Mouse (Mus musculus) left cerebral cortex, postnatal 10 days (tissue): ENCODE results near the gene Vcpkmt. TPM values are rescaled to one million over a fixed set of nuclear protein-coding genes. Genes with fewer than 3 reads are reported as not detected.
A peak's percentile ranks its signal among the peaks of the same experiment; 100 is the strongest.
"Not testable (repeated sequence)": the region's sequence is repeated elsewhere in the genome, so short reads cannot be mapped to it uniquely, and the experiment has no call there.

Source experiments
- DNase-seq, 2 experiments: peaks; one replicate each; pipeline ENCODE4 v3.0.0; 2021 to 2022; ENCODE audit warnings: low spot score in 2 of 2, mixed read lengths in 1 of 2; ENCODE audit errors: extremely low spot score in 1 of 2
- intact Hi-C: fragments of 180-260 bp; cut with DNase I; formaldehyde crosslinking; loops from one replicate; pipeline ENCODE4 v1.15.1; 2025
- total RNA-seq, 2 experiments: library from RNA; stranded (reverse); gene quantifications; 2 replicates each; pipeline ENCODE4 v1.2.3; 2021

Vcpkmt gene
- total RNA-seq, result 10 to 100 TPM; 21.2 to 21.6 TPM

- intact Hi-C loops, result loop anchor here (10.0 kb wide), 1 partner anchor 388 kb away; the partner anchor contains the start of genes Dnaaf2 and Gm49383
Observed at GRCm38 (mm10) chr12:69582613-69583269, at the start of gene Vcpkmt. TSS of gene Vcpkmt (minus strand) at chr12:69583028.

GRCm38 (mm10) chr12:69618590-69618989, 35.8 kb upstream of the Vcpkmt start:
- DNase-seq, intact Hi-C loops: not testable (repeated sequence)

More at GRCm38 (mm10) chr12:69582613-69583269, at the start of gene Vcpkmt:
- peak; percentile 84 to 95 for DNase-seq

DNA sequence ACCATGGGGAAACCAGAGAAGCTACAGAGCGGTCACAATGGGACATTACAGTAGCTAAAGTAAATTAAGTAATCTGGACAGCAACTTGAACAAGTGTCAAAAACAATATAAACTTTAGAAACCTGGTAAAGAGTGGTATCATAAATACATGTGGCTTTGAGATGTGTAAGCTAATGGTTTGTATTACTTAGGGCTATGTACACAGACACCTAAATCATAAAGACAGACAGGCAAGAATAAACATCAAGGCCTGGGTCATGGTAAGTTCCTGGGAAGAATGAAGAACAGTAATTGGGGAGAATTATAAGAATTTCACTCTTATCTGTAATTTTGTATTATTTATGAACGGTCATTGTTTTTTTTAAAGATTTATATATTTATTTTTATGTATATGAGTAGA, 21.5 kb upstream of the Vcpkmt start:
- intact Hi-C loops, result no loop called here
- no peak for DNase-seq

- intact Hi-C loops, result no loop called here
- DNase-seq, result no peak
Observed at GRCm38 (mm10) chr12:69597446-69597845, 14.6 kb upstream of the Vcpkmt start.

- DNase-seq, result no peak
- intact Hi-C loops, result no loop called here
Observed at GRCm38 (mm10) chr12:69593130-69593529, 10.3 kb upstream of the Vcpkmt start.

DNA sequence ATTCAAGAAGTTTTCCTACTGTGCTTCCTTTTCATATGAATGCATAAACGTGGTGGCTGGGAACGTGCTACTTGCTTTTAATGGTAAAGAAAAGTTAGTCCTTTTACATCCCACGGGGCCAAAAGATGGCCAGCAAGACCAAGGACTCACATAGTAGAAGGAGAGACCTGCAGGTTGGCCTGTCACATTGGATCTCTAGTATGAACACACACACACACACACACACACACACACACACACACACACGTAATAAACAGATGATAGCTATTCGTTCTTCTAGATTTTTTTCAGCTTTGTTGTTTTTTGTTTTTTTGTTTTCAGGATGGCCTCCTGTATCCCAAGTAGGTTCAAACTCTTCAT, 422 bp upstream of the Vcpkmt start:
- intact Hi-C loops, result loop anchor here (10.0 kb wide), 1 partner anchor 388 kb away; the partner anchor contains the start of genes Dnaaf2 and Gm49383
- DNase-seq, result no peak

- DNase-seq, result no peak
- intact Hi-C loops, result loop anchor here (10.0 kb wide), 1 partner anchor 387 kb away; the partner anchor contains the start of genes Dnaaf2 and Gm49383
Observed at GRCm38 (mm10) chr12:69582216-69582612, 614 bp downstream of the Vcpkmt start.

DNA sequence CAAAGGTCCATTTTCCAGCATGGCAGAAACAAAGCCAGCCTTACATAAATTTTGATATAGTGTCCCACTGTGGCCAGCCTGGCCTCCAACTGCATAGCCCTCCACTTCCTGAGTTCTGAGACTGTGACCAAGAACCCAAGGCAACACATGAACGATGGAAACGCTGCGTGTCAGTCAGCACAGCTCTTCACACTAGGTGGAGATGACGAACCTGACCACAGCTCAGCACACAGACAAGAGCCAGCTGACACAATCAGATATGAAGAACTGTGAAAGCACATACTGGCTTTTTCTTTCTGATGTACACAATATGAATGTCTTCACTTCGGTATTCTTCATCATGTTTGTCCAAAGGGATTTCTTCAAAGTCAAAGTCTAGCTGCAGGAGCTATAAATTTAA, 3.2 kb downstream of the Vcpkmt start:
- DNase-seq, result no peak
- intact Hi-C loops, result loop anchor here (10.0 kb wide), 1 partner anchor 385 kb away; the partner anchor contains the start of genes Dnaaf2 and Gm49383

DNA sequence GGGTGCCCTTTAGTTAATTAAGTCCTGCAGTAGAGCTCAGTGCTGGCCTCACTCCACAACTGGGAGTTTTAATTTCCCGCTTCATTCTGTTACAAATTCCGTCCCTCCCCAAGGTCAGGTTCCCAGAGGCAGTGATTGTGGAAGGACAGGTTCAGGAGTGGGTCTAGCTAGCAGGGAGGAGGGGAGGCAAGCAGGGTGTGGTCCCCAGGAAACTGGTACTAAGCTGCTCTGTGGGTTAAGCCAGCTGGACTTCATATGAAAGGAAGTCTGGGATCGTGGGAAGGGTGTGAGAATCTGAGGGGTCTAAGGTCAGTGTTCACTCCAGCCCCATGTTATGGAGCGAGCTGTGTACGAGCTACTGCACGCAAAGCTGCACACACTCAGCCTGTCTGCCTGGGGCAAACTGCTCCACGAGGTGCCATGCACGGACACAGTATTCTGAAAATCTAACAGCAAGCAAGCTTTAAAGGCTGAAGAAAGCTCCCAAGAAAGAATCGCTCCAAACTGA, 6.7 kb downstream of the Vcpkmt start:
- no peak for DNase-seq
- intact Hi-C loops, result no loop called here

- intact Hi-C loops, result loop anchor here (5.0 kb wide), 1 partner anchor 202 kb away; the partner anchor contains the start of genes Arf6 and Gm9887
- DNase-seq, result peak; percentile 77 to 78
Observed at GRCm38 (mm10) chr12:69573916-69574881, 8.6 kb downstream of the Vcpkmt start.

DNA sequence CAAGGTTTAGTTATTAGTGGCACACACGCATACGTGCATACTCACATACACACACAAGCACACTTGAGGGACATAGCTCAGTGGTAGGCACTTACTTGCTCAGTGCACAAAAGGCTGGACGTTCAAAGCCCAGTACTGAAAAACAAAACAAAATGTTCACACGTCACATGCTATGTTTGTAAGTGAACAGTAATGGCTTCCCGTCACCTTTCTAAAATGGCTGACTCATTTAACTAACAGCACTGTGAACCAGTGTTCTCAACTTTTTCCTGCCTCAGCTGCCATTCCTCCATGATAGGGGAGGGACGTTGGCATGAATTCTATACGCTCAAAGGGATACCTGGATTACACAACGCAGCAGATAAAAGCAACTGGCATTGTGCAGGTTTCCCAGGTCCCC, 9.6 kb downstream of the Vcpkmt start:
- DNase-seq, result no peak
- intact Hi-C loops, result loop anchor here (5.0 kb wide), 1 partner anchor 201 kb away; the partner anchor contains the start of genes Arf6 and Gm9887

DNA sequence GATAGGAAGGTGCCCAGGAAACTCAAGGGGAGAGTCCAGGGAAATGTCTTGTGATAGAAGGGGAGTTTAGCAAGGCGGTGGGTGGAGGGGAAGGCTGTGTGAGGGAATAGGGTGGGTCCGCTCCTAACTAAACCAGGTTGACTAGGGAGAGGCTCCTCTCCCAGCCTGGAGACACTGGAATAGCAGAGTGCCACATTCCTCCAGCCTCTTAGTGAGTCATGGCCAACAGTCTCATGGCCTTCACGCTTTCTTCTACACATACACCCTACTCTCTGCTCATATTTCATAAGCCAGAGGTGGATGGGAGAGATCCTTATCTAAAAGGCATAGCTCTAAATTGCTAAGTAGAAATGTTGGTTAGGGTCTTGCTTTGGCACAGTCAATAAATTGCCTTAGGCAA, 12.9 kb downstream of the Vcpkmt start:
- DNase-seq, result no peak
- intact Hi-C loops, result loop anchor here (5.0 kb wide), 1 partner anchor 198 kb away; the partner anchor contains the start of genes Arf6 and Gm9887

DNA sequence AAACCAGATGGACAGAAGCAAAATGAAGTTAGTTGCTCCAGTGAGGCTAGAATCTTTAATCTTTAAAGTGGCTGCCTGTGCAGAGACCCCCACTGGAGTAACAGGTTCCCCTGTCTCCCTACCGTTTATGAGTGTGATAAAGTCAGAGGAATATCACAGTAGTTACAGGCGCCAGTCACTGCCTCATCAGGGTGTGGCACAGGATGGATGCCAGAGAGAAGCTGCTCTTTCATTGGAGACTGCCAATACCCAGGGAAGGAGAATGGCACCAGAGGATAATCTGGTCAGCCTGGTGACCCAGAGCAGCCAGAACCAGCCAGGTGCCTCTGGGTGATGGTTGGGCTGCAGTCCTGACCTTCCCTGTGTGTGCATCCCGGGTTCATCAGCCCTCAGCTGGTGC, 14.6 kb downstream of the Vcpkmt start:
- no peak for DNase-seq
- intact Hi-C loops, result no loop called here

DNA sequence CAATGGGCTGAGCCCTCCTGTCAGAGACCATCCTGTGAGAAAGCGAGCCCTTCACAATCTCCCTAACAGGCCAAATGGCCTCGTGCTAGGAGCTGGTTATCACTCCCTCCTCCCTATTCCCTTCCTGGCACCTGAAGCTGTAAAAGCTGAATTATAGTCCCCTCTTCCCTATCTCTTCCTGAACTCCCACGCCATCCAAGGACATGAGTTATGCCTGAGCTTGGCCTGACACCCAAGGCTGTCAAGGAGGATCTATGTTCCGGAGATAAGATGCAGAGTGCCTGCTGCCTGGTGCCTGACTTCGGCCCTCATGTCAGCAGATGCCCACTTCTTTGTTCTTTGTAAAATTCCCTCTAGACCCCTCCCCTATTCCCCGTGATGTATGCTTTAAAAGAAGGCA, 21.8 kb downstream of the Vcpkmt start:
- not testable (repeated sequence) for DNase-seq

DNA sequence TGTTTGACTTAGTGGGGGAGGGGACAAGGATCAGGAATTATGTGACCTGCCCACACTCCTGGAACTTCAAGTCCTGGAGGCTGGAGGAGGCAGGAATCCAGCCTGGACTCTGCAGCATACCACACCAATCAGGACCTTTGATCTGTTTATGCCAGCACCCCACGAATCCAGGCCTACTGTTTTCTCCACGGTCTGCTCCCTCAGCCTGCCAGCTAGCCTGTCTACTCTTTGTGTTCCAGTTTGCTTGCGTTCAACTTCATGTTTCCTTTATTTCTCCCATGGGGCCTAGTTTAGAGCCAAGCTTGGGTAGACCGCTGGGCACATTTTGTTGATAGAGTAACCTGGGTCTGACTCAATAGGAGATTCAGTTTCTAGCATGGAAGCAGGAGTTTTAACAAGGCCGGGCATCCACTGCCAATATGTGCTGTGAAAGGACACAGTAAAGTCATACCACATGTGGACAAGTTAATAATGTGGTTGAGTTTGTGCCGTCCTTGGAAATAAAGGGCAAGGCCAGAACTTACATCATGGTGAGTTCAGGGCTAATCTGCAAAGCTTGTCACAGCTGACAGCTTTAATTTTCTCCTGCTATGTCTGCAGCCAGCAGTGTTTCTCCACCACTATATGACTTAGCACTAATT, 26.5 kb downstream of the Vcpkmt start:
- DNase-seq, result no peak
- intact Hi-C loops, result no loop called here

More for the DNA sequence above, 21.8 kb downstream of the Vcpkmt start:
- intact Hi-C loops, result not testable (repeated sequence)

GRCm38 (mm10) chr12:69545456-69546178, 37.2 kb downstream of the Vcpkmt start:
- intact Hi-C loops, result no loop called here
- no peak for DNase-seq

DNA sequence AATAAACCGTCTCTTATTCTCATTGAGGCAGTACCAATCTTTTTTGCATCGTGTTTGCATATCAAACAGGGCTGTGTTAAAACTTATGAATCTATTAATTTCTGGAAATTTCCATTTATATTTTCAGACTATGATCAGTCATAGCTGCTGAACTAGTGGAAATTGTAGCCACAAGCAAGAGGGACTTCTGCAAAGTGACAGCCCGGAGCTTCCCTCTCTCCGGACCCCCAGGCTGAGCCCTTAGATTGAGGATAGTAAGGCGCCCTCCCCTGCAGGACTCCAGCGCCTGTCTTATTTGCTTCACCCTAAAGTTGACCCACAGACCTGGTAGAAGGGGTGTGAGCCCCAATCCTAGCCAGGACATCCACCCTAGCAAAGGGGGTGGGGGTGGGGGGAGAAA, 37.8 kb downstream of the Vcpkmt start:
- intact Hi-C loops, result no loop called here

DNA sequence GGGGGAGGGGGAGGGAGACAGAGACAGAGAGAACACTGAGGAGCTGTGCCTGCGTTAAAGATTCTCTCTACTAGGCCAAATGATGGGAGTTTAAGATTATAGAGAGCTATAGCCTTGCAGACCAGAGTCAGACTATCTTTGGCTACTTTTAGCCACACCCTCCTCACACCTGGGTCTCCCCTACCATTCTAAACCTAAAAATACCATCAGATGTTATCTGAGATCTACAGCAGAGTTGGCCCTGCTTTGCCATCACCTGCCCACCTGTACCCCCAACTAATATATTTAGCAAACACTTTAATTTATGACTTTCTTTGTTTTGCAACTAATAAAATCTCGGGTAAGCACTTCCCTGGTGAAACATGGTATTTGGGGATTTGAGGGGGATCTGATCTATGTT, 38.3 kb downstream of the Vcpkmt start:
- no peak for DNase-seq
- intact Hi-C loops, result no loop called here

More for the DNA sequence above, 37.8 kb downstream of the Vcpkmt start:
- no peak for DNase-seq
